Mouse (Mus musculus) lung, postnatal 0 days (tissue): Measurements from ENCODE around the gene Tead1.
A peak's percentile ranks its signal among the peaks of the same experiment; 100 is the strongest.

Experiments
- CTCF ChIP-seq: IDR thresholded peaks from 2 replicates; pipeline ENCODE4 v1.5.1; 2016; ENCODE audit warnings: antibody characterized with exemption, mild to moderate bottlenecking
- EP300 ChIP-seq: IDR thresholded peaks from 2 replicates; pipeline ENCODE4 v1.6.1; 2016; ENCODE audit warnings: antibody characterized with exemption, mild to moderate bottlenecking, control low read depth

DNA sequence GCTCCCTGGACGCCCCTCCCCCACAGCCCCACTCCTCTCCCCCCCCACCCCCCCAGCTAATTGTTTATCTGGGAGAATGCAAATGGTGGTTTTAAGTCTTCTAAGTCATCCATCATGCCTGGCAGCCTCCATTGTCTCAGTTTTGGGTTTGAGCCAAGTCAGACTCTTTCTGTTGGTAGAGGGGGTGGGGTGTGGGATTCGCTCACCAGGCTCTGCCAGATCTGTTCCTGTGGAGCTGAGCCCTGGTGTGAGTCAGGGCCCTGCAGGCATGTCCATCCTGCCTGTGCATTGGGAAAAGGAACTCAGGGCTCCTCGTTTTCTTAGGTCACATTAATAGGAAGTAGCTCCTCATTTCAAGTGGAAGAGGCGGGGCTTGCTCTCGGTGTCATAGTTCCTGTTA, 144.5 kb downstream of the Tead1 start:
- TF ChIP-seq EP300 (peak; percentile 57), CTCF (no peak)
